Mouse (Mus musculus) MEL (cell line): ENCODE data around the gene Plekhg2.

Experiments used
- E2F4 ChIP-seq: IDR thresholded peaks from 2 replicates; pipeline ENCODE4 v1.6.1; 2011; ENCODE audit warnings: low read depth, low read length, improper control_type of control experiment, borderline replicate concordance
- TAL1 ChIP-seq: IDR thresholded peaks from 2 replicates; pipeline ENCODE4 v1.6.1; 2012; ENCODE audit warnings: mild to moderate bottlenecking, inconsistent platforms, low read length, moderate library complexity, mixed read lengths

DNA sequence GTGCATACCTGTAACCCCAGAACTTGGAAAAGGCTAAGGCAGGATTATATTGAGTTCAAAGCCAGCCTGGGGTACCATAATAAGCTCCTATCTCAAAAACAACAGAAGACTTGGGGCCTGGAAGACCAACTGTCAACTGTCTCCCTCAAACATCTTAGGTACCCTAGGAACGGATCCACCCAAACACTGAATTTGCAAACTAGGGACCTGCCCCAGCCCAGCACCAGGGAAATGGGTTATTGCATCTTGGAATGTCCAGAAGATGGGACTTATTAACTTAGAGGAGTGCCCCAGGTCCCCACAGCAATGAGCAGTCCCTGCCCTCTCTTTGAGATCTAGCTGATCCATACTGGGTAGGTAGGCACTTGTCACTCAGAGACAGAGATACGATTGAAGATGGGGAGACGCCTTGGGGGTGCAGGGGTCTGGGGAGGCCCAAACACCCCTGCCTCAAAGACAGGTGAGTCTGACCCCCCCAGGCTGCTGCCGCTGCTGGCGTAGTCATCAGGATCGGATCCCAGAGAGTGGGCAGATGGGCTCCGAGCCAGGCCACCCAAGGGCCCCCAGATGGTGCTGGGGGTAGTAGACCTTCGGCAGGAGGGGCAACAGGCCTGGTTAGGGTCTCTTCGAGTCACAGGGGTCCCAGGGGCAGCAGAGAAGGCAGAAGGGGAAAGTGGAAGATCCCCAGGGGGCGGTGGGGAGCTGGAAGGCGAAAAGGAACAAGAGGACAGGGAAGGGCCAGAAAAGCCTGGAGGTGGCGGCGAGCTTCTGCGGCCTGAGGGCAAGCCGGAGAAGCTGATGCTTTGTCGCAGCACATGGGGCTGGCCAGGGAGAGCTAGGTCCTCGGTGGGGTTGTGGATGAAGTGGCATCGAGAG lies 5.0 kb upstream of the Plekhg2 start:
- TF ChIP-seq TAL1 (no peak), E2F4 (no peak)
